In the genomic region with DNA sequence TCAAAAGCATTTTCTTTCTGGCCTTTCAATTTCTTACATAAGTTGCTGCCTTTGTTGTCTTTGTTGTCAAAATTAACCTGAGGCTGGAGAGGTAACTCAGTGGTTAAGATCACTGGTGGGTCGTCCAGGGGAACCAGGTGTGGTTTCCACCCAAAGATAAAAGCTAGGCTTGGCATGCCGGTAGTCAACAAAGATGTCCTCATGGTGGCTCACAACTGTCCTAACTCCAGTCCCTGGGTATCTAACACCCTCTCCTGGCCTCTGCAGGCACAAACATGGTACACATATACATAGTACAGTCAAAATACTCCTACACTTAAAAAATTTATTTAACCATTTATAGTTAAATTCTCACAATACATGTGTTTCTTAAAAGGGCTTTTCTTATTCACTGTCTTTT, we compare ENCODE assay signal across 33 mouse cellular contexts. TPM values are rescaled to one million over a fixed set of nuclear protein-coding genes. Genes with fewer than 3 reads are reported as not detected.
"Had no signal": no experiment of that assay in that cellular context is flagged by ENCODE, and none has a peak within 500 bp of the region (broad histone marks: within the 10 kb centered on the region; RNA-seq: fewer than 3 reads in every experiment).

No protein-coding gene starts in this region.

- H3K9me3 ChIP-seq: heart, embryonic 13.5 days; heart, embryonic 15.5 days; hindbrain, embryonic 10.5 days; hindbrain, embryonic 12.5 days; intestine, embryonic 15.5 days; kidney, embryonic 15.5 days; limb, embryonic 13.5 days; limb, embryonic 15.5 days had no signal

- H3K27ac ChIP-seq: gastrocnemius, adult 2 months; heart, adult 2 months; heart, embryonic 13.5 days; heart, embryonic 15.5 days; hindbrain, embryonic 10.5 days; hindbrain, embryonic 12.5 days; hindbrain, embryonic 14.5 days; intestine, embryonic 15.5 days; kidney, embryonic 15.5 days; layer of hippocampus, adult 2 months; left cerebral cortex, adult 2 months; limb, embryonic 13.5 days; limb, embryonic 15.5 days had no signal

- H3K9ac ChIP-seq: forebrain, postnatal 0 days; heart, embryonic 13.5 days; heart, embryonic 15.5 days; hindbrain, embryonic 12.5 days; hindbrain, embryonic 14.5 days; intestine, embryonic 15.5 days; kidney, embryonic 15.5 days; limb, embryonic 13.5 days; limb, embryonic 15.5 days had no signal

- H3K4me3 ChIP-seq: gastrocnemius, adult 2 months; heart, adult 2 months; heart, embryonic 13.5 days; heart, embryonic 15.5 days; hindbrain, embryonic 10.5 days; hindbrain, embryonic 12.5 days; intestine, embryonic 15.5 days; kidney, embryonic 15.5 days; layer of hippocampus, adult 2 months; left cerebral cortex, adult 2 months; limb, embryonic 13.5 days; limb, embryonic 15.5 days had no signal

- H3K4me2 ChIP-seq: heart, embryonic 11.5 days; heart, embryonic 13.5 days; heart, embryonic 15.5 days; hindbrain, embryonic 12.5 days; hindbrain, embryonic 14.5 days; intestine, embryonic 15.5 days; kidney, embryonic 15.5 days; limb, embryonic 13.5 days; limb, embryonic 15.5 days; liver, embryonic 11.5 days had no signal

- H3K27me3 ChIP-seq: heart, embryonic 13.5 days; heart, embryonic 15.5 days; hindbrain, embryonic 12.5 days; intestine, embryonic 15.5 days; kidney, embryonic 15.5 days; limb, embryonic 13.5 days; limb, embryonic 15.5 days had no signal

- DNase-seq: forebrain, postnatal 0 days; gastrocnemius, adult 2 months; gastrocnemius, postnatal 10 days; gastrocnemius, postnatal 25 days; heart, adult 2 months; heart, postnatal 4 days; kidney, adult 18-20 months; kidney, adult 8-10 months; kidney, postnatal 10 days; kidney, postnatal 25 days; kidney, postnatal 4 days had no signal

- H3K4me1 ChIP-seq: heart, embryonic 13.5 days; heart, embryonic 15.5 days; hindbrain, embryonic 10.5 days; hindbrain, embryonic 12.5 days; intestine, embryonic 15.5 days; kidney, embryonic 15.5 days; limb, embryonic 13.5 days; limb, embryonic 15.5 days had no signal

- ATAC-seq: forebrain, postnatal 0 days; hindbrain, embryonic 16.5 days; inflammation-experienced regulatory T-cells, adult 6 months; intestine, embryonic 15.5 days; intestine, postnatal 0 days had no signal

RNA-seq across cellular contexts. Expression of a gene that starts 19.8 kb away (rescaled TPM):
- total RNA-seq: forebrain, postnatal 0 days; gastrocnemius, adult 2 months; gastrocnemius, postnatal 10 days; gastrocnemius, postnatal 25 days; gastrocnemius, postnatal 4 days; granulocyte monocyte progenitor cell, adult 5-6 weeks; heart, adult 2 months; heart, postnatal 25 days; heart, postnatal 4 days; layer of hippocampus, adult 2 months; layer of hippocampus, postnatal 25 days; left cerebral cortex, adult 2 months; left cerebral cortex, postnatal 14 days; left cerebral cortex, postnatal 36 days had no signal
- polyA plus RNA-seq: heart, adult 2 months had no signal
